Mouse (Mus musculus) sigmoid colon, adult 10 weeks (tissue): ENCODE measurements around the gene Gm28710. TPM values are rescaled to one million over a fixed set of nuclear protein-coding genes. Genes with fewer than 3 reads are reported as not detected.

Experiments
- polyA plus RNA-seq: library from polyadenylated mRNA; stranded (reverse); fragments of 350-450 nt; fragmentation: Illumina TruSeq; extraction: RNeasy Lipid Tissue Mini Kit (QIAGEN cat#74804); gene quantifications from one replicate; pipeline ENCODE4 v1.2.3, GENCODE M21; 2014; ENCODE audit warnings: low read depth, low replicate concordance

Gm28710 gene
- 2.5 TPM for polyA plus RNA-seq

DNA sequence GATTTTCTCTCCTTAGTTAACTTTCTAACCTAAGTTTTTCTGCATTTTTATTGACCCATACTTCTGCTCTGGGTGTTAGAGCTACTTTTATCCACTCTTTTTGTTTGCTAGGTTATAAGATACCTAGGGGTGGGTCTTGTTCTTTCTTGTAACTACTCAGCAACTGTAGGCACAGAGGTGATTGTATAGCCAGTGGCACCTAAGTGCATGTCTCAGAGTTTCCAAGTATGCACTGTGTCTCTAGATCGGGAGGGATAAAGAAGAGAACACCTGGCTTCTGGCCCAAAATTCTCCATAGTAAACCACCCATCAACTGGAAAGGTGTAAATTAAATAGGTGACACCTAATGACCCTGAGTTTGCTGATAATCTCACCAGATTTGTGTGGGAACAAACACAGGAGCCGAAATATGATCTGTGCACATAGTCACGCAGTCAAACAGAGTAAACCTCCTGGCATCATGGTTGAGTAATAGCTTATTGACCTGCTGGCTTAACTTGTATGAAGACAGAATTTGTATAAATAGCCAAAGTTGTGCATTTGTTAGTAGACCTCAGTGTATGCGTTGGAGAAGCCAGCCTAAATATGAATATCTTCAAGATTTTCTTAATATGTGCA is at the start of gene Gm28710:
Gene Gm28710 (plus strand): TSS at position 568 of the 618 bp plus-strand sequence.

Other genes starting within 250 kb of the Gm28710 start
- 13.9 TPM for gene Hgf, start 238.3 kb upstream of the Gm28710 start, polyA plus RNA-seq